Mouse (Mus musculus) embryonic facial prominence, embryonic 11.5 days (tissue): ENCODE results near the gene Fnbp4. TPM values are rescaled to one million over a fixed set of nuclear protein-coding genes. Genes with fewer than 3 reads are reported as not detected.
A peak's percentile ranks its signal among the peaks of the same experiment; 100 is the strongest.

Experiments
- ATAC-seq: fragments of 200-750 bp; cut with Nextera tagmentation; replicated peaks from 2 replicates; pipeline ENCODE4 v1.8.0; 2017; ENCODE audit warnings: low read depth; ENCODE audit not compliant: insufficient number of reproducible peaks, low FRiP score, low TSS enrichment
- DNase-seq: peaks from one replicate; pipeline ENCODE4 v3.0.0-alpha.2; 2015; ENCODE audit warnings: low spot score
- H3K27ac ChIP-seq: fragments of 300-500 bp; sonication (generic); replicated peaks from 2 replicates; pipeline ENCODE4 v1.5.1; 2014; ENCODE audit warnings: mild to moderate bottlenecking, low read depth, low read length, control low read depth
- H3K27me3 ChIP-seq: fragments of 300-500 bp; sonication (generic); 2 replicates; pipeline ENCODE4 v1.6.1; 2014; ENCODE audit warnings: mild to moderate bottlenecking, low read length, moderate library complexity, mixed read lengths; ENCODE audit not compliant: control insufficient read depth, insufficient read depth
- H3K36me3 ChIP-seq: fragments of 300-500 bp; sonication (generic); replicated peaks from 2 replicates; pipeline ENCODE4 v1.6.1; 2014; ENCODE audit warnings: low read depth, mild to moderate bottlenecking, low read length, moderate library complexity, mixed read lengths; ENCODE audit not compliant: control insufficient read depth, insufficient read depth
- H3K4me1 ChIP-seq: fragments of 300-500 bp; sonication (generic); 2 replicates; pipeline ENCODE4 v1.6.1; 2014; ENCODE audit warnings: low read length, mixed read lengths; ENCODE audit not compliant: control insufficient read depth, insufficient read depth
- H3K4me2 ChIP-seq: fragments of 300-500 bp; sonication (generic); 2 replicates; pipeline ENCODE4 v1.6.1; 2014; ENCODE audit warnings: low read depth, mild to moderate bottlenecking, control low read depth, low read length, moderate library complexity
- H3K4me3 ChIP-seq: fragments of 300-500 bp; sonication (generic); 2 replicates; pipeline ENCODE4 v1.5.1; 2014; ENCODE audit warnings: low read depth, low read length, control low read depth
- H3K9ac ChIP-seq: fragments of 300-500 bp; sonication (generic); replicated peaks from 2 replicates; pipeline ENCODE4 v1.6.1; 2014; ENCODE audit warnings: mild to moderate bottlenecking, control low read depth, low read length
- H3K9me3 ChIP-seq: fragments of 300-500 bp; sonication (generic); replicated peaks from 2 replicates; pipeline ENCODE4 v1.6.1; 2016; ENCODE audit warnings: mild to moderate bottlenecking, low read length, inconsistent platforms, mixed read lengths; ENCODE audit not compliant: control insufficient read depth
- WGBS: fragments of 180-500 bp; shearing (Covaris S2); extraction: QIAGEN DNeasy Blood & Tissue Kit; methylation state at CpG from one replicate; pipeline ENCODE4 v1.1.7; 2014; 5-methylcytosine and 5-hydroxymethylcytosine counted together
- polyA plus RNA-seq: library from polyadenylated mRNA; unstranded; fragments of >200 nt; fragmentation: Nextera tagmentation; extraction: Ambion mirVana; gene quantifications from 2 replicates; pipeline ENCODE4 v1.2.1, GENCODE M21; 2014

Gene Fnbp4
- polyA plus RNA-seq = 83.9 and 86.7 TPM in 2 replicates

DNA sequence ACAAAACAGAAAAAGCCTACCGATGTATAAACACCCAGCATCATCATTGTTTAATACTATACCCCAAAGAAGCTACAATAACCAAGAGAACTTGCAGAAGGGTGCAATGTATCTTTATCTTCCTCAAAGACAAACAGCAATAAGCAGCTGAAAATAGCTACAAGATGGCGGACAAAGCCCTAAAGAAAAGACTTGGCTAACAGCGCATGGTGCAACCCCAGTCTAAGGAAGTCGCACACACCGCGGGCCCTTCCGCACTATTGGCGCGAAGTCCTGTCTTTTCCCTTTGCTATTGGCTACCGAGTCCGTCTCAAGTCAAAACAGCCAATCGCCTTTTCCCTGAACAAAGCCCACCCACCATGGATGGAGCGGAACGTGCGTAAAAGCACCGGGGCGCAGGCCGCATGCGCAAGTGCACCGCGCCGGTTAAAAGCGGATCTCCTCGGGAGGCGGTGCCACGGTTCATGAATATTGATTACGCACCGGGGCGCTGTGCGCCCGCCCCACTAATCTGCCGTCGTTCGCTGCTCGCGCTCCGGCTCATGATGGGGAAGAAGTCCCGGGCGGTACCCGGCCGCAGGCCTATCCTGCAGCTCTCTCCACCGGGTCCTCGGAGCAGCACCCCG is at the start of gene Fnbp4:
TSS of gene Fnbp4 (plus strand) at position 318 of the 626 bp plus-strand sequence.
- under 1% methylated on average over 44 of the region's 44 CpGs for WGBS
- peak; percentile 99 for DNase-seq
- H3K27ac ChIP-seq = peak within 1 kb of the TSS; percentile 87
- H3K4me1 ChIP-seq = no peaks in the 10 kb centered on the region
- H3K4me3 ChIP-seq = peak within 1 kb of the TSS; percentile 74
- H3K9ac ChIP-seq = peak within 1 kb of the TSS; percentile 91
- ATAC-seq = peak; percentile 99
- H3K36me3 ChIP-seq = no peaks in the 10 kb centered on the region
- peak within 1 kb of the TSS; percentile 47 for H3K4me2 ChIP-seq
- H3K9me3 ChIP-seq = no peaks in the 10 kb centered on the region
- H3K27me3 ChIP-seq = no peaks in the 10 kb centered on the region

DNA sequence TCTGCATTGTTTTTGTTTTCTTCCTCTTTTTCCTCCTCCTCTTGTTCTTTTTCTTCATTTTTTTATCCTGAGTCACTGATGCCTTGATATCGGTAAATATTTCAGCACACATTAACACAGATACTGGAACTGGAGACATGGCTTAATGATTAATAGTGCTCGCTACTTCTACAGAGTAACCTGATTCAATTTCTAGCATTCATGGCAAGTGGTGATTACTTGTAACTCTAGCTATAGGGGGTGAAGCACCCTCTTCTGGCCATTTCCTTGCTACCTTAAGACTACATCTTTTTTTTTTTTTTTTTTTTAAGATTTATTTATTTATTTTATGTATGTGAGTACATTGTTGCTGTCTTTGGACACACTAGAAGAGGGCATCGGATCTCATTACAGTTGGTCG is 44.2 kb upstream of the Fnbp4 start:
- no peak overlapping the region for H3K27ac ChIP-seq
- no peak overlapping the region for H3K4me2 ChIP-seq
- H3K36me3 ChIP-seq = peaks cover 16% of the 10 kb centered on the region
- WGBS = 88% methylated on average over 4 of the region's 4 CpGs
- no peaks in the 10 kb centered on the region for H3K4me1 ChIP-seq
- no peak overlapping the region for H3K9ac ChIP-seq
- H3K4me3 ChIP-seq = no peak overlapping the region
- DNase-seq (no peak), ATAC-seq (no peak)
- H3K27me3 ChIP-seq = no peaks in the 10 kb centered on the region
- H3K9me3 ChIP-seq = no peaks in the 10 kb centered on the region

DNA sequence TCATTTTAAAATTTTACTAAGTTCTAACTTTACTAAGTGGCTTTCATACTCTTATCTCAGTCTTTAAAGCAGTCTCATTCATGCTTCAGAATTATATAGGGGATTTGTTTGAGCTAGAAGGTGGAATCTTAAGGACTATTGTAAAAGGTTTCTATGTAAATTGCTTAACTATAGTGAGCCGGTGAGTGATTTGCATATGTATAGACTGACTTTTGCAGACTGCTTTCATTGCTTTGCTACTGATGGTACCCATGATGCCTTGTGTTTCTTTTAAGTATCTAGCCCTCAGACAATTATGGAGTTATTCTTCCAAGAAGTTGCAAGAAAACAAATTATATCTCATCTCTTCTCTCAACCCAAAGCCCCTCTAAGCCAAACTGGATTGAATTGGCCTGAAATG is 36.6 kb upstream of the Fnbp4 start:
- Histone ChIP-seq H3K4me1 (no peaks in the 10 kb centered on the region), H3K36me3 (peaks cover 11% of the 10 kb centered on the region), H3K27ac (no peak overlapping the region), H3K27me3 (no peaks in the 10 kb centered on the region), H3K4me2 (no peak overlapping the region), H3K4me3 (no peak overlapping the region), H3K9me3 (no peaks in the 10 kb centered on the region), H3K9ac (no peak overlapping the region)
- WGBS = 88% methylated on average over 1 of the region's 1 CpGs
- ATAC-seq (no peak), DNase-seq (no peak)

DNA sequence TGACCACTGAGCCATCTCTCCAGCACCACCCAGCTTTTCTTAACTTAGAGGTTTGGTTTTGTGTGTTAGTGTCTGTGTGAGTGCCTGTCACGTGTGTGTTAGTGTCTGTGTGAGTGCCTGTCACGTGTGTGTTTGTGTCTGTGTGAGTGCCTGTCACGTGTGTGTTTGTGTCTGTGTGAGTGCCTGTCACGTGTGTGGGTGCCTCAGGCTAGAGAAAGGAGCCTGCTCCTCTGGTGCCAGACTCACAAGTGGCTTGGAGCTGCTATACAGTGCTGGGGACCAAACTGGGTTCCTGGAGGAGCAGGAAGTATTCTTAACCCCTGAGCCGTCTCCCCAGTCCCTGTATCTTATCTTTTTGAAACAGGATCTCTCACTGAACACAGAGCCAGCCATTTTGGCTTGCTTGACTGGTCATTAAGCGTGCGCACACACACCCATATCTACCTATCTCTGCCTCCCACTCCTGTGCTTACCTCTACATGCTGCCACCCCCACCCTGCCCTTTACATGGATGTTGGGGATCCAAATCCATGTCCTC is 29.5 kb upstream of the Fnbp4 start:
- peaks cover 12% of the 10 kb centered on the region for H3K36me3 ChIP-seq
- no peaks in the 10 kb centered on the region for H3K9me3 ChIP-seq
- no peak overlapping the region for H3K4me2 ChIP-seq
- DNase-seq (no peak), ATAC-seq (no peak)
- 88% methylated on average over 7 of the region's 7 CpGs for WGBS
- no peak overlapping the region for H3K27ac ChIP-seq
- H3K9ac ChIP-seq = no peak overlapping the region
- no peaks in the 10 kb centered on the region for H3K4me1 ChIP-seq
- no peaks in the 10 kb centered on the region for H3K27me3 ChIP-seq
- no peak overlapping the region for H3K4me3 ChIP-seq

DNA sequence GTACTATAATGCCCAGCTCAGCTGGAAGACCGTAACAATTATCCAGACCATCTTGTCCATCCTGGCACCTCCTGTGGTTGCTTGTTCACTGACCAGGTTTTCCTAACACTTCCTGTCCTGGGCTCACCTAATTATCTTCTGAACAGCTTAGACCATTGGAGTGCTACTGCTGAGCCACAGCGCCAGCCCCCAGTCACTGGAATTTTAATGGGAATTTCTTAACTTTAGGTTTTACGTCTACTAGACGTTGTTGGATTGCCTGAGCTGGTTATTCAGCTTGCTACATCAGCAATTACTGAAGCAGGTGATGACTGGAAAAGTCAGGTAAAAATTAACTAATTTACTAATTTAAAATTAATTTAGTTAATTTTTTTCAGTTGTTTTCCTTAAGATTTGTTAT is 27.8 kb upstream of the Fnbp4 start:
- Histone ChIP-seq H3K4me1 (no peaks in the 10 kb centered on the region), H3K9ac (no peak overlapping the region), H3K27ac (no peak overlapping the region), H3K4me3 (no peak overlapping the region), H3K4me2 (no peak overlapping the region), H3K27me3 (no peaks in the 10 kb centered on the region), H3K9me3 (no peaks in the 10 kb centered on the region), H3K36me3 (peaks cover 13% of the 10 kb centered on the region)
- DNase-seq = no peak
- ATAC-seq = no peak
- WGBS = 94% methylated on average over 4 of the region's 4 CpGs

DNA sequence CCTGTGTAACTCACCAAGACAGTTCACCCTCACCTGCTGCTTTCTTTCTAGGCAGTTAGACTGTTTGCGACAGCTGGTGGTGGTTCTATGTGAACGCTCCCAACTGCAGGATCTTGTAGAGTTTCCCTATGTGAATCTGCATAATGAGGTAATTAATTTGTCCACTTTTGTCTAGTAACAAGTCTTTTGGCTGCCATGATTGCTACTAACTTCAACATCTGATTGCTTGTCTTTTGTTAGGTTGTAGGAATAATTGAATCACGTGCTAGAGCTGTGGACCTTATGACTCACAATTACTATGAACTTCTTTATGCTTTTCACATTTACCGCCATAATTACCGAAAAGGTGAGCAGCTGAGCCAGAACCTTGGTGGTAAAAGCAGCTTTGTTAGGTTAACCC is 27.2 kb upstream of the Fnbp4 start:
- 95% methylated on average over 5 of the region's 5 CpGs for WGBS

DNA sequence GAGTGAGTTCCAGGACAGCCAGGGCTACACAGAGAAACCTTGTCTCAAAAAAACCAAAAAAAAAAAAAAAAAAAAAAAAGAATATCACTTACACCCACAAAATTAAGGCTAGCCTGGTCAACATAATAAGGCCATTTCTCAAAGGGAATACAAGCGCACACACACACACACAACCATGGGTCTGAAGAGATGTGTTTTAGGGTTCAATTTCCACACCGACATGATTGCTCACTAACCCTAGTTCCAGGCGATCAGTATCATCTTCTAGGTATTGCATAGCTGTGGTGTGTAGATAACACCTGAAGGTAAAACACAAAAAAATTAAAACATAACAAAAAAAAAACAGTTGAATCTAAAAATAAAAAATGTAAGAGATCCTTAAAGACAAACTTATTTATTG is 18.4 kb upstream of the Fnbp4 start:
- H3K27ac ChIP-seq = no peak overlapping the region
- no peak for DNase-seq
- no peaks in the 10 kb centered on the region for H3K9me3 ChIP-seq
- WGBS = 97% methylated on average over 3 of the region's 3 CpGs
- no peaks in the 10 kb centered on the region for H3K27me3 ChIP-seq
- H3K36me3 ChIP-seq = peaks cover 16% of the 10 kb centered on the region
- H3K4me1 ChIP-seq = no peaks in the 10 kb centered on the region
- ATAC-seq = no peak
- H3K4me2 ChIP-seq = no peak overlapping the region
- H3K9ac ChIP-seq = no peak overlapping the region
- no peak overlapping the region for H3K4me3 ChIP-seq

More for the DNA sequence above, 27.2 kb upstream of the Fnbp4 start:
- DNase-seq (no peak), ATAC-seq (no peak)
- Histone ChIP-seq H3K27ac (no peak overlapping the region), H3K36me3 (peaks cover 15% of the 10 kb centered on the region), H3K4me2 (no peak overlapping the region), H3K9ac (no peak overlapping the region), H3K27me3 (no peaks in the 10 kb centered on the region), H3K4me1 (no peaks in the 10 kb centered on the region), H3K4me3 (no peak overlapping the region), H3K9me3 (no peaks in the 10 kb centered on the region)

DNA sequence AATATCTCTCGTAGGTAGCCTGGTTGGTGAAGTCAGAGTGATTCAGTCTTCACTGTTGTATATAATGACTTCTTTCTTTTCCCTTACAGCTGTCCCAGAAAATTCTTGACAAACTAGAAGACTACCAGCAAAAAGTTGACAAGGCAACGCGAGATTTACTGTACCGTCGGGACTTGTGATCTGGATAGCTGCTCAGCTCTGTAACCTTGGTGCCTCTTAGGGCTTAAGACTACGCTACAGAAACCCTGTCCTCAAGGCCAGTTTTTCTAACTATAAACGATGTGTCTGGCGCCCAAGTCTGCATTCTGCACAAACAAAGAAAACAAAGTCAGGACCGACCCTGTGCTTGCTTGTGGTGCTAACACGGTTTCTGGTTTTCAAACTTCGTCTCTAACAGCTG is 9.8 kb upstream of the Fnbp4 start:
- Histone ChIP-seq H3K9ac (no peak overlapping the region), H3K4me1 (no peaks in the 10 kb centered on the region), H3K27me3 (no peaks in the 10 kb centered on the region), H3K9me3 (no peaks in the 10 kb centered on the region), H3K4me2 (no peak overlapping the region), H3K4me3 (no peak overlapping the region), H3K27ac (no peak overlapping the region), H3K36me3 (peaks cover 10% of the 10 kb centered on the region)
- no peak for DNase-seq
- 95% methylated on average over 11 of the region's 11 CpGs for WGBS
- ATAC-seq = no peak
